Mouse (Mus musculus): ENCODE data around the gene Btbd11.

DNA sequence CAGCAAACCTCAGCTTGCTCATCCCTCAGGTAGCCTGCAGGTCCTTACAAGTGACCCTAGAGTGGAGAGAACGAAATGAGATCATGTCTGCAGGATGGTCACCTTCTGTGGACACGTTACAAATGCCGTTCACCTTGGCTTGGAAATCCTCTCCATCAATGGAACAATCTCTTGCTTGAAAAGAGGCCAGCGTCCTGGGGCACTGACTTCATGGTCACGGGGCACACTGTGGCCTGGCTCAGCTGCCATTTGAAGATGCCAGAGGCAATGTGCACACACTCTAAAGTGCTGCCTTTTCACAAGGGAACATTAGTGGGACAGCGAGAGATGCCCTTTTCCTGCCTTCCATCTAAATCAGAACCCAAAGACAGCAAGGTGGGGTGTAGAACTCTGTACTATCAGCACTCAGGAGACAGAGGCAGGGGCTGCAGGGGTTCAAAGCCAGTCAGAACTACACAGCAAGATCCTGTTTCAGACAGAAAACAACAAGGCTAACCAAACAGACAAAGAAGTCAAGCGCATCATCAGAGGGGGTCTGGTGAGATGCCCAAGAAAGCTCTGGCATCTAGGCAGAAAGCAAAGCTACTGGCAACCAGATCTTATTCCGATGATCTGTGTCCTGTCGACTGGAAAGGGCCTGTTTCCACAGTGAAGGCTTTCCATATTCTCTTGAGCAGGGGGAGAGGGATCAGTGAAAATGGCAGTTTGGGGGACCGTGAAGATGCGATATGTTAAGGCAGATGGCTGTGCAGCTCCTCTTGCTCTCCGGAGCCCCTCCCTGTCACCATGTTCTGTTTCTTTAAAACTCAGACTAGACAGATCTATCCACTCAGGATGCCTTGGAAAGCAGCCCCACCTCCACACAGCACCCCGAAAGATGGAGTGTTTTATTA lies 79.1 kb downstream of the Btbd11 start:
- no peak for TF ChIP-seq POLR2A (IDR thresholded peaks at IDR 0.05; ENCODE audit: borderline replicate concordance, insufficient read depth, low read length)
- no peak for TF ChIP-seq CTCF (IDR thresholded peaks at IDR 0.05; ENCODE audit: borderline replicate concordance, insufficient read depth, low read depth, low read length)

All from cerebellum, adult 2 months (tissue).